Mouse (Mus musculus): ENCODE measurements around the gene Vmn2r83. TPM values are rescaled to one million over a fixed set of nuclear protein-coding genes. Genes with fewer than 3 reads are reported as not detected.
"Not testable (repeated sequence)": the region's sequence is repeated elsewhere in the genome, so short reads cannot be mapped to it uniquely, and the experiment has no call there.

Vmn2r83 gene
- not detected in 2 replicates for polyA plus RNA-seq (2016; fragmentation: Nextera tagmentation; extraction: Ambion mirVana)

GRCm38 (mm10) chr10:79468431-79468830 is at the start of gene Vmn2r83:
Vmn2r83 (plus strand) TSS chr10:79468731.
- no peaks in the 10 kb centered on the region for H3K4me1 ChIP-seq
- no peak within 1 kb of the TSS for H3K27ac ChIP-seq
- H3K4me3 ChIP-seq: no peak within 1 kb of the TSS
- no peak within 1 kb of the TSS for H3K4me2 ChIP-seq (replicated peaks)
- no peaks in the 10 kb centered on the region for H3K27me3 ChIP-seq
- ATAC-seq (ENCODE audit: insufficient number of reproducible peaks, insufficient read depth, low FRiP score, low TSS enrichment): no peak
- no peaks in the 10 kb centered on the region for H3K9me3 ChIP-seq
- H3K9ac ChIP-seq: no peak within 1 kb of the TSS
- no peaks in the 10 kb centered on the region for H3K36me3 ChIP-seq

- not testable (repeated sequence) for ATAC-seq (ENCODE audit: insufficient number of reproducible peaks, insufficient read depth, low FRiP score, low TSS enrichment); H3K4me3 ChIP-seq; H3K4me2 ChIP-seq (replicated peaks); H3K36me3 ChIP-seq; H3K27me3 ChIP-seq; H3K27ac ChIP-seq; H3K9ac ChIP-seq; H3K4me1 ChIP-seq; H3K9me3 ChIP-seq
- 88% methylated on average over 23 of the region's 23 CpGs for WGBS
These were observed 33.2 kb upstream of the Vmn2r83 start for GRCm38 (mm10) chr10:79435141-79435820.

GRCm38 (mm10) chr10:79495886-79496285 is 27.4 kb downstream of the Vmn2r83 start:
- H3K27me3 ChIP-seq: no peaks in the 10 kb centered on the region
- H3K27ac ChIP-seq: no peak overlapping the region
- no peak overlapping the region for H3K4me3 ChIP-seq
- ATAC-seq (ENCODE audit: insufficient number of reproducible peaks, insufficient read depth, low FRiP score, low TSS enrichment): no peak
- 58% methylated on average over 3 of the region's 3 CpGs for WGBS
- no peak overlapping the region for H3K4me2 ChIP-seq (replicated peaks)
- no peaks in the 10 kb centered on the region for H3K4me1 ChIP-seq
- no peak overlapping the region for H3K9ac ChIP-seq
- H3K9me3 ChIP-seq: no peaks in the 10 kb centered on the region
- H3K36me3 ChIP-seq: no peaks in the 10 kb centered on the region

- WGBS: 38% methylated on average over 2 of the region's 2 CpGs
- Histone ChIP-seq H3K9me3 (no peaks in the 10 kb centered on the region), H3K4me2 (replicated peaks) (no peak overlapping the region), H3K9ac (no peak overlapping the region), H3K27me3 (no peaks in the 10 kb centered on the region), H3K4me3 (no peak overlapping the region), H3K4me1 (no peaks in the 10 kb centered on the region), H3K27ac (no peak overlapping the region), H3K36me3 (no peaks in the 10 kb centered on the region)
- ATAC-seq (ENCODE audit: insufficient number of reproducible peaks, insufficient read depth, low FRiP score, low TSS enrichment): no peak
These were observed 28.3 kb downstream of the Vmn2r83 start for GRCm38 (mm10) chr10:79496701-79497288.

- H3K4me2 ChIP-seq (replicated peaks): no peak overlapping the region
- no peak overlapping the region for H3K4me3 ChIP-seq
- H3K27me3 ChIP-seq: no peaks in the 10 kb centered on the region
- H3K9me3 ChIP-seq: no peaks in the 10 kb centered on the region
- H3K27ac ChIP-seq: no peak overlapping the region
- WGBS: 71% methylated on average over 6 of the region's 6 CpGs
- ATAC-seq (ENCODE audit: insufficient number of reproducible peaks, insufficient read depth, low FRiP score, low TSS enrichment): no peak
- H3K4me1 ChIP-seq: no peaks in the 10 kb centered on the region
- H3K36me3 ChIP-seq: no peaks in the 10 kb centered on the region
- H3K9ac ChIP-seq: no peak overlapping the region
These were observed 34.5 kb downstream of the Vmn2r83 start for GRCm38 (mm10) chr10:79502830-79503644.

GRCm38 (mm10) chr10:79506709-79507108 is 38.2 kb downstream of the Vmn2r83 start:
- Histone ChIP-seq H3K27ac (no peak overlapping the region), H3K27me3 (no peaks in the 10 kb centered on the region), H3K4me2 (replicated peaks) (no peak overlapping the region), H3K4me1 (no peaks in the 10 kb centered on the region), H3K9ac (no peak overlapping the region), H3K4me3 (no peak overlapping the region), H3K9me3 (no peaks in the 10 kb centered on the region), H3K36me3 (no peaks in the 10 kb centered on the region)
- no peak for ATAC-seq (ENCODE audit: insufficient number of reproducible peaks, insufficient read depth, low FRiP score, low TSS enrichment)
- 83% methylated on average over 2 of the region's 2 CpGs for WGBS

GRCm38 (mm10) chr10:79524433-79524832 is 55.9 kb downstream of the Vmn2r83 start:
- Histone ChIP-seq H3K9me3 (no peaks in the 10 kb centered on the region), H3K36me3 (0 out of 2 replicates have a peak, but pooled peaks cover 6% of the 10 kb centered on the region), H3K4me2 (replicated peaks) (no peak overlapping the region), H3K27me3 (no peaks in the 10 kb centered on the region), H3K27ac (no peak overlapping the region), H3K9ac (no peak overlapping the region), H3K4me1 (no peaks in the 10 kb centered on the region), H3K4me3 (no peak overlapping the region)
- 93% methylated on average over 1 of the region's 1 CpGs for WGBS
- no peak for ATAC-seq (ENCODE audit: insufficient number of reproducible peaks, insufficient read depth, low FRiP score, low TSS enrichment)

- Histone ChIP-seq H3K4me1 (no peaks in the 10 kb centered on the region), H3K4me2 (replicated peaks) (no peak overlapping the region), H3K9ac (no peak overlapping the region), H3K36me3 (0 out of 2 replicates have a peak, but pooled peaks cover 6% of the 10 kb centered on the region), H3K4me3 (no peak overlapping the region), H3K9me3 (no peaks in the 10 kb centered on the region), H3K27me3 (no peaks in the 10 kb centered on the region), H3K27ac (no peak overlapping the region)
- WGBS: 88% methylated on average over 8 of the region's 8 CpGs
- no peak for ATAC-seq (ENCODE audit: insufficient number of reproducible peaks, insufficient read depth, low FRiP score, low TSS enrichment)
These were observed 57.2 kb downstream of the Vmn2r83 start for GRCm38 (mm10) chr10:79525456-79526325.

- H3K4me1 ChIP-seq: no peaks in the 10 kb centered on the region
- ATAC-seq (ENCODE audit: insufficient number of reproducible peaks, insufficient read depth, low FRiP score, low TSS enrichment): no peak
- no peaks in the 10 kb centered on the region for H3K9me3 ChIP-seq
- H3K4me2 ChIP-seq (replicated peaks): no peak overlapping the region
- 0 out of 2 replicates have a peak, but pooled peaks cover 6% of the 10 kb centered on the region for H3K36me3 ChIP-seq
- H3K27ac ChIP-seq: no peak overlapping the region
- H3K27me3 ChIP-seq: no peaks in the 10 kb centered on the region
- 84% methylated on average over 12 of the region's 12 CpGs for WGBS
- no peak overlapping the region for H3K4me3 ChIP-seq
- no peak overlapping the region for H3K9ac ChIP-seq
These were observed 58.3 kb downstream of the Vmn2r83 start for GRCm38 (mm10) chr10:79526661-79527452.

GRCm38 (mm10) chr10:79527453-79527845 is 58.9 kb downstream of the Vmn2r83 start:
- 0 out of 2 replicates have a peak, but pooled peaks cover 6% of the 10 kb centered on the region for H3K36me3 ChIP-seq
- H3K9ac ChIP-seq: no peak overlapping the region
- H3K4me3 ChIP-seq: no peak overlapping the region
- no peaks in the 10 kb centered on the region for H3K9me3 ChIP-seq
- H3K27ac ChIP-seq: no peak overlapping the region
- whole genome bisulfite sequencing: 85% methylated on average over 6 of the region's 6 CpGs
- no peaks in the 10 kb centered on the region for H3K27me3 ChIP-seq
- no peak for ATAC-seq (ENCODE audit: insufficient number of reproducible peaks, insufficient read depth, low FRiP score, low TSS enrichment)
- H3K4me1 ChIP-seq: no peaks in the 10 kb centered on the region
- no peak overlapping the region for H3K4me2 ChIP-seq (replicated peaks)
